Mouse (Mus musculus) kidney, embryonic 14.5 days (tissue): ENCODE results near the gene Krt14. TPM values are rescaled to one million over a fixed set of nuclear protein-coding genes. Genes with fewer than 3 reads are reported as not detected.

Experiments
- ATAC-seq: fragments of 200-750 bp; cut with Nextera tagmentation; 2 replicates; pipeline ENCODE4 v1.8.0; 2017; ENCODE audit warnings: moderate number of reproducible peaks, mild to moderate bottlenecking, moderate TSS enrichment, moderate library complexity; ENCODE audit not compliant: low FRiP score, low TSS enrichment
- H3K27ac ChIP-seq: fragments of 300-500 bp; sonication (generic); 2 replicates; pipeline ENCODE4 v1.5.1; 2014; ENCODE audit warnings: low read depth, mild to moderate bottlenecking, low read length, moderate library complexity, mixed read lengths
- H3K27me3 ChIP-seq: fragments of 300-500 bp; sonication (generic); 2 replicates; pipeline ENCODE4 v1.6.1; 2014; ENCODE audit warnings: mild to moderate bottlenecking, low read length; ENCODE audit not compliant: control insufficient read depth, insufficient read depth
- H3K36me3 ChIP-seq: fragments of 300-500 bp; sonication (generic); 2 replicates; pipeline ENCODE4 v1.6.1; 2014; ENCODE audit warnings: low read length, mixed read lengths; ENCODE audit not compliant: control insufficient read depth, insufficient read depth
- H3K4me1 ChIP-seq: fragments of 300-500 bp; sonication (generic); 2 replicates; pipeline ENCODE4 v1.6.1; 2014; ENCODE audit warnings: low read length, mixed read lengths; ENCODE audit not compliant: control insufficient read depth, insufficient read depth
- H3K4me2 ChIP-seq: fragments of 300-500 bp; sonication (generic); replicated peaks from 2 replicates; pipeline ENCODE4 v1.6.1; 2014; ENCODE audit warnings: low read depth, mild to moderate bottlenecking, low read length
- H3K4me3 ChIP-seq: fragments of 300-500 bp; sonication (generic); 2 replicates; pipeline ENCODE4 v1.5.1; 2014; ENCODE audit warnings: mild to moderate bottlenecking, low read length
- H3K9ac ChIP-seq: fragments of 300-500 bp; sonication (generic); 2 replicates; pipeline ENCODE4 v1.6.1; 2014; ENCODE audit warnings: low read depth, mild to moderate bottlenecking, low read length, moderate library complexity
- H3K9me3 ChIP-seq: fragments of 300-500 bp; sonication (generic); 2 replicates; pipeline ENCODE4 v1.6.1; 2016; ENCODE audit warnings: low read length; ENCODE audit not compliant: control insufficient read depth
- WGBS: fragments of 180-500 bp; shearing (Covaris S2); extraction: QIAGEN DNeasy Blood & Tissue Kit; methylation state at CpG from one replicate; pipeline ENCODE4 v1.1.7; 2014; 5-methylcytosine and 5-hydroxymethylcytosine counted together
- polyA plus RNA-seq: library from polyadenylated mRNA; unstranded; fragments of >200 nt; fragmentation: Nextera tagmentation; extraction: Ambion mirVana; gene quantifications from 2 replicates; pipeline ENCODE4 v1.2.1, GENCODE M21; 2014

Krt14 gene
- polyA plus RNA-seq, 1 experiment from 2014 or later = not detected

- no peak for ATAC-seq
- H3K4me2 ChIP-seq = no peak overlapping the region
- no peak overlapping the region for H3K4me3 ChIP-seq
- 84% methylated on average over 5 of the region's 5 CpGs for WGBS
- H3K27ac ChIP-seq = no peak overlapping the region
- no peak overlapping the region for H3K9ac ChIP-seq
- H3K36me3 ChIP-seq = no peaks in the 10 kb centered on the region
- H3K4me1 ChIP-seq = no peaks in the 10 kb centered on the region
- H3K9me3 ChIP-seq = no peaks in the 10 kb centered on the region
- no peaks in the 10 kb centered on the region for H3K27me3 ChIP-seq
Observed at GRCm38 (mm10) chr11:100178307-100178706, 29.0 kb downstream of the Krt14 start.

DNA sequence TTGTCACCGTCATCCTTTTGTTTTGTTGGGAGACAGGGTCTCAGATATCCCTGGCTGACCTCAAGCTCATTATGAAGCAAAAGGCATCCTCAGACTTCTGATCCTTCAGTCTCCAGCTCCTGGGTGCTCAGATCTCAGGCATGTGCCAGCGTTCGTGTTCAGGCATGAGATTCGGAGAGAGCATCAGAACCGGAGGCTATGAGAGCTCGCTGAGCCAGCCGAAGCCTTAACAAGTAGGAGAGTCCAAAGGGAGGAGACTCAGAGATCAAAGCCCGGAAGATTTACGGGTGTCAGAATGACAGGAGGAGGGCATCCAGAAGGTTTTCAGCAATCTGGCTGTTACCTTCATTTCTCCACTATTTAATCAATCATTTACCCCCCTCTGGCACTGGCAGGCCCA lies 30.6 kb downstream of the Krt14 start:
- no peak overlapping the region for H3K4me2 ChIP-seq
- WGBS = 39% methylated on average over 9 of the region's 9 CpGs
- H3K27ac ChIP-seq = no peak overlapping the region
- no peak overlapping the region for H3K4me3 ChIP-seq
- H3K27me3 ChIP-seq = no peaks in the 10 kb centered on the region
- H3K36me3 ChIP-seq = no peaks in the 10 kb centered on the region
- no peak for ATAC-seq
- no peaks in the 10 kb centered on the region for H3K9me3 ChIP-seq
- H3K9ac ChIP-seq = no peak overlapping the region
- no peaks in the 10 kb centered on the region for H3K4me1 ChIP-seq

- Histone ChIP-seq H3K4me3 (no peak overlapping the region), H3K4me1 (peaks cover 11% of the 10 kb centered on the region; the same call in 1 of the 2 replicates), H3K4me2 (no peak overlapping the region), H3K36me3 (no peaks in the 10 kb centered on the region), H3K27ac (no peak overlapping the region), H3K27me3 (no peaks in the 10 kb centered on the region), H3K9ac (no peak overlapping the region), H3K9me3 (no peaks in the 10 kb centered on the region)
- peak; percentile 30; the same call in 1 of the 2 replicates for ATAC-seq
- WGBS = 25% methylated on average over 14 of the region's 14 CpGs
Observed at GRCm38 (mm10) chr11:100168765-100169762, 38.3 kb downstream of the Krt14 start.

DNA sequence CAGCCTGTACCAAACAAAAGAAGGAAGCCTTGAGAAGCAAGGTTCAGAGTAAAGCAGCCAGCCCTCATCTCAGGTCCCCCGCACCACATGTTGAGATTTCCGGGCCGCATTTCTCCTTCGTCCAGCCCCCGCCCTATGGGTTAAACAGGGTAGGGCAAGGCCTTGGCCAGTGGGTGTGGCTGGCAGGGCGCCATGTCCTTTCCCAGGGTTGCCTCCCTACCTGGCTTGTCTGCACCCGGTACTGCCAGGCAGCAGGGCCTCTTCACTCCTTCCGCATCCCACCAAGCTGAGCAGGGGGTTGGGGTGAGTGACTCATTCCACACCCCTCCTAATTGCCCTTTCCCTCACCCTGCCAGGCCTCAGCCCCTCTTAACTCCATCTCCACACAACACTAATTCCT lies 39.3 kb downstream of the Krt14 start:
- WGBS = 55% methylated on average over 8 of the region's 8 CpGs
- peak; percentile 66 for ATAC-seq

GRCm38 (mm10) chr11:100164392-100164791 lies 43.0 kb downstream of the Krt14 start:
- WGBS = 40% methylated on average over 7 of the region's 7 CpGs
- Histone ChIP-seq H3K27me3 (no peaks in the 10 kb centered on the region), H3K4me1 (peaks cover 11% of the 10 kb centered on the region; the same call in 1 of the 2 replicates), H3K36me3 (no peaks in the 10 kb centered on the region), H3K9me3 (no peaks in the 10 kb centered on the region), H3K9ac (no peak overlapping the region), H3K27ac (no peak overlapping the region), H3K4me3 (no peak overlapping the region), H3K4me2 (no peak overlapping the region)
- ATAC-seq = no peak

More for the DNA sequence above, 39.3 kb downstream of the Krt14 start:
- no peaks in the 10 kb centered on the region for H3K9me3 ChIP-seq
- H3K4me2 ChIP-seq = no peak overlapping the region
- no peak overlapping the region for H3K4me3 ChIP-seq
- no peaks in the 10 kb centered on the region for H3K27me3 ChIP-seq
- H3K36me3 ChIP-seq = no peaks in the 10 kb centered on the region
- no peak overlapping the region; the same call in 1 of the 2 replicates for H3K27ac ChIP-seq
- peaks cover 11% of the 10 kb centered on the region; the same call in 1 of the 2 replicates for H3K4me1 ChIP-seq
- H3K9ac ChIP-seq = no peak overlapping the region

DNA sequence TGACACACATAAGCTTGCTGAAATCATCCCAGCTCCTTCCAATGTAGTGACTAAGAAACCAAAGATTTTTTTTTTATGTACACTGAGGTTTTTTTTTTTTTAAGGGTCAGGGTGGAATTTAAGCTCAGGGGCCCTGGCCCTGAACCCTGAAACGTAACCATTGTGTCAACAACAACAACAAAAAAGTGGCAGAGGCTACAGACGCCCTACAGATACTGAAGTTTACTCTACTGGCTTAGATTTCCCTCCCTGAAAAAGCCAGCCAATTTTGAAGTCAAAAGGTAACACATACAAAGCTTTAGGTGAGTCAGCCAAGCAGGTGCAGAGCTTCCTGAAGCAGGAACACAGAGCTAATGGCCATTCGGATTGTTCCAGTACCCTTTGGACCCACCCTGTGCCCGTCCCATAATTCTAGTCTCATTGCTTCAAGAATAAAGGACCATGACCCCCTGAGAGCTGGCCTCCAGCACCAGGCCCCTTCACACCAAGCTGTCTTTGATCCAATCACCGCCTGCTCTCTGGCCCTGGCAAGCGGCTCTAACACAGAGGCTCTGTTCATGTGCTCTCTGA lies 49.4 kb downstream of the Krt14 start:
- ATAC-seq = no peak
- no peak overlapping the region for H3K27ac ChIP-seq
- H3K4me1 ChIP-seq = 0 out of 2 replicates have a peak, but pooled peaks cover 2% of the 10 kb centered on the region

GRCm38 (mm10) chr11:100157331-100157730 lies 50.0 kb downstream of the Krt14 start:
- Histone ChIP-seq H3K36me3 (no peaks in the 10 kb centered on the region), H3K9ac (no peak overlapping the region), H3K27ac (no peak overlapping the region), H3K9me3 (no peaks in the 10 kb centered on the region), H3K4me2 (no peak overlapping the region), H3K27me3 (no peaks in the 10 kb centered on the region), H3K4me1 (0 out of 2 replicates have a peak, but pooled peaks cover 2% of the 10 kb centered on the region), H3K4me3 (no peak overlapping the region)
- 78% methylated on average over 3 of the region's 3 CpGs for WGBS
- no peak for ATAC-seq

More for the DNA sequence above, 49.4 kb downstream of the Krt14 start:
- WGBS = 48% methylated on average over 6 of the region's 6 CpGs
- Histone ChIP-seq H3K36me3 (no peaks in the 10 kb centered on the region), H3K9ac (no peak overlapping the region), H3K4me2 (no peak overlapping the region), H3K27me3 (no peaks in the 10 kb centered on the region), H3K9me3 (no peaks in the 10 kb centered on the region), H3K4me3 (no peak overlapping the region)

DNA sequence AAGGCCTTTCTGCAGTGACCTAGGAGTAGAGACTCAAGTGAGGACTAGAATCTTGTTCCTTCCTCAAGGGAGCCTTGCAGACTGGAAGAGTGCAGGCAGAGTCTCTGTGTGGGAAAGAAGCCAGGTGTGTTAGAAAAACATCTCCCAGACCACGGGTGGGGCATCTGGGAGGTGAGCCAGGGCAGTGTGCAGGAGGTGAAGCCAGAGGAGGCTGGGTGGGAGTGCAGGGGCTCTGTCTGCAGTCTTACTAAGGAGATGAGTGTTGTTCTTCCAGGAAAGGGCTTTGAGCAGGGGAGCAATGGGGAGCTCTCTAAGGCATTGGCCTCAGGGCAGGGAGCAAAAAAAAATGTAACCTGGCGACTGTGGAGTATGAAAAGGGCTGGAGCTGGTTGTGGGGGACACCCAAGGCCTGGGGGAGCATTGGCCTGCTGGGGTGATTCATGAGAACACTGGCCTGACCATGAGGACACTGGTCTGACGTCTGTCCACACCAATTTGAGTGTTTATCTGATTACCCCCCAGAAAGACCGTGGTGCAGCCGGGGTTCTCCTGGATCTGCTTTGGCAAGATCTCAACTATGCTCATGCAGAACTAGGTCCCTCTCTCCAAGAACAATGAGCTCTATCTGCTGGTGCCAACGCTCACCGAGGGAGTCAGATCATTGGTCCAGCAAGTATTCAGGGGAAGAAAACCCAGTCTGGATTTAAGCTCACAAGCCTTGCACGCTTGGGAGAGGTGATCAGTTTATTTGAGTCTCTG lies 51.7 kb downstream of the Krt14 start:
- no peak overlapping the region for H3K4me3 ChIP-seq
- no peaks in the 10 kb centered on the region for H3K9me3 ChIP-seq
- H3K27ac ChIP-seq = no peak overlapping the region
- no peak overlapping the region for H3K9ac ChIP-seq
- 0 out of 2 replicates have a peak, but pooled peaks cover 2% of the 10 kb centered on the region for H3K4me1 ChIP-seq
- 58% methylated on average over 8 of the region's 8 CpGs for WGBS
- H3K36me3 ChIP-seq = no peaks in the 10 kb centered on the region
- H3K4me2 ChIP-seq = no peak overlapping the region
- ATAC-seq = no peak
- H3K27me3 ChIP-seq = no peaks in the 10 kb centered on the region
